Mouse (Mus musculus): ENCODE results near the gene Cldn22.

- TF ChIP-seq ZNF384 (IDR thresholded peaks at IDR 0.05; ENCODE audit: low read depth, low read length) (no peak), ZC3H11A (IDR thresholded peaks at IDR 0.05; ENCODE audit: borderline replicate concordance, low read depth, low read length) (no peak), HCFC1 (IDR thresholded peaks at IDR 0.05; ENCODE audit: borderline replicate concordance, insufficient read depth, low read length) (no peak)
These were observed 3.1 kb upstream of the Cldn22 start for GRCm38 (mm10) chr8:47820914-47821772.

All from ES-E14 (cell line).